ENCODE assay signal across 36 mouse cellular contexts in genomic region chr12:76771540-76771939, GRCm38 (mm10). TPM values are rescaled to one million over a fixed set of nuclear protein-coding genes. Genes with fewer than 3 reads are reported as not detected.
"Had no signal": no experiment of that assay in that cellular context is flagged by ENCODE, and none has a peak within 500 bp of the region (broad histone marks: within the 10 kb centered on the region; RNA-seq: fewer than 3 reads in every experiment).

No protein-coding gene starts in this region.

- H3K4me1 ChIP-seq: limb, embryonic 15.5 days; midbrain, embryonic 12.5 days; neural tube, embryonic 12.5 days had no signal

- H3K4me3 ChIP-seq: limb, embryonic 10.5 days; limb, embryonic 12.5 days; limb, embryonic 13.5 days; limb, embryonic 15.5 days; liver, embryonic 12.5 days; liver, embryonic 13.5 days; liver, embryonic 15.5 days; lung, embryonic 15.5 days; megakaryocyte, embryonic 14.5 days; midbrain, embryonic 10.5 days; midbrain, embryonic 12.5 days; midbrain, embryonic 13.5 days; myocyte; neural tube, embryonic 12.5 days had no signal

- DNase-seq: left cerebral cortex, postnatal 4 days; liver; liver, embryonic 13.5 days; liver, postnatal 0 days; lung, adult 18-20 months; lung, adult 2 months; lung, embryonic 14.5 days; lung, postnatal 10 days; lung, postnatal 14 days; lung, postnatal 36 days; lung, postnatal 4 days; midbrain, embryonic 14.5 days had no signal

- ATAC-seq: liver, embryonic 12.5 days; liver, postnatal 0 days; lung, postnatal 0 days; midbrain, embryonic 13.5 days; midbrain, embryonic 16.5 days had no signal

- H3K9ac ChIP-seq: limb, embryonic 12.5 days; limb, embryonic 13.5 days; limb, embryonic 15.5 days; liver, embryonic 12.5 days; liver, embryonic 13.5 days; liver, embryonic 14.5 days; liver, embryonic 15.5 days; liver, postnatal 0 days; lung, embryonic 14.5 days; lung, embryonic 15.5 days; midbrain, embryonic 12.5 days; midbrain, embryonic 13.5 days; neural tube, embryonic 12.5 days had no signal

- H3K4me2 ChIP-seq: limb, embryonic 12.5 days; limb, embryonic 13.5 days; limb, embryonic 15.5 days; liver, embryonic 11.5 days; liver, embryonic 12.5 days; liver, embryonic 13.5 days; liver, embryonic 15.5 days; lung, embryonic 14.5 days; lung, embryonic 15.5 days; midbrain, embryonic 12.5 days; midbrain, embryonic 13.5 days; neural tube, embryonic 12.5 days had no signal

- H3K27me3 ChIP-seq: limb, embryonic 12.5 days; limb, embryonic 13.5 days; limb, embryonic 15.5 days; liver, embryonic 12.5 days; liver, embryonic 13.5 days; liver, embryonic 15.5 days; lung, embryonic 15.5 days; megakaryocyte, embryonic 14.5 days; midbrain, embryonic 12.5 days; midbrain, embryonic 13.5 days; neural tube, embryonic 12.5 days had no signal

- H3K9me3 ChIP-seq: limb, embryonic 10.5 days; limb, embryonic 12.5 days; limb, embryonic 13.5 days; limb, embryonic 15.5 days; liver, embryonic 12.5 days; liver, embryonic 13.5 days; liver, embryonic 15.5 days; lung, embryonic 15.5 days; megakaryocyte, embryonic 14.5 days; midbrain, embryonic 10.5 days; midbrain, embryonic 12.5 days; midbrain, embryonic 13.5 days; neural tube, embryonic 12.5 days had no signal

- H3K27ac ChIP-seq: limb, embryonic 10.5 days; limb, embryonic 12.5 days; limb, embryonic 13.5 days; limb, embryonic 15.5 days; liver, embryonic 12.5 days; liver, embryonic 13.5 days; liver, embryonic 14.5 days; liver, embryonic 15.5 days; lung, embryonic 15.5 days; macrophage; midbrain, embryonic 10.5 days; midbrain, embryonic 12.5 days; midbrain, embryonic 13.5 days; neural tube, embryonic 12.5 days had no signal

- H3K36me3 ChIP-seq: limb, embryonic 10.5 days; limb, embryonic 12.5 days; limb, embryonic 13.5 days; liver, embryonic 13.5 days; lung, embryonic 15.5 days; midbrain, embryonic 10.5 days; midbrain, embryonic 12.5 days; midbrain, embryonic 13.5 days; neural tube, embryonic 12.5 days had no signal

RNA-seq across cellular contexts. Expression of gene Gpx2, which starts 23.8 kb away (rescaled TPM):
- total RNA-seq: left cerebral cortex, postnatal 4 days; megakaryocyte progenitor cell, adult 5-6 weeks; megakaryocyte, adult 5-6 weeks; megakaryocyte-erythroid progenitor cell, adult 5-6 weeks; monocyte, adult 5-6 weeks had no signal
- polyA plus RNA-seq: liver, embryonic 11.5 days; liver, embryonic 12.5 days; liver, embryonic 13.5 days; liver, embryonic 15.5 days; macrophage; midbrain, embryonic 10.5 days; midbrain, embryonic 12.5 days; midbrain, embryonic 13.5 days; midbrain, embryonic 14.5 days; myocyte; neural tube, embryonic 11.5 days; neural tube, embryonic 12.5 days had no signal

RNA-seq across cellular contexts. Expression of gene Rab15, which starts 51.2 kb away (rescaled TPM):
- total RNA-seq: liver, adult 2 months; megakaryocyte, adult 5-6 weeks; megakaryocyte-erythroid progenitor cell, adult 5-6 weeks; monocyte, adult 5-6 weeks had no signal
- polyA plus RNA-seq: liver, adult 2 months had no signal
